ENCODE assay signal across 19 mouse cellular contexts in genomic region chr8:44945577-44945976, GRCm38 (mm10).
"Had no signal": no experiment of that assay in that cellular context is flagged by ENCODE, and none has a peak within 500 bp of the region (broad histone marks: within the 10 kb centered on the region; RNA-seq: fewer than 3 reads in every experiment).

No protein-coding gene starts in this region.

- H3K27me3 ChIP-seq: lung, embryonic 15.5 days; midbrain, embryonic 12.5 days; neural tube, embryonic 13.5 days; neural tube, embryonic 15.5 days had no signal

- H3K9ac ChIP-seq: liver, embryonic 12.5 days; liver, embryonic 14.5 days; lung, embryonic 15.5 days; midbrain, embryonic 12.5 days; neural tube, embryonic 13.5 days; neural tube, embryonic 15.5 days had no signal

- H3K27ac ChIP-seq: liver, embryonic 12.5 days; liver, embryonic 14.5 days; lung, embryonic 15.5 days; midbrain, embryonic 10.5 days; midbrain, embryonic 12.5 days; neural tube, embryonic 13.5 days; neural tube, embryonic 15.5 days had no signal

- ATAC-seq: liver, embryonic 12.5 days; midbrain, embryonic 16.5 days had no signal

- H3K4me3 ChIP-seq: liver, embryonic 12.5 days; lung, embryonic 15.5 days; midbrain, embryonic 10.5 days; midbrain, embryonic 12.5 days; myocyte; neural tube, embryonic 13.5 days; neural tube, embryonic 15.5 days had no signal

- H3K4me2 ChIP-seq: liver, embryonic 12.5 days; lung, embryonic 15.5 days; midbrain, embryonic 12.5 days; neural tube, embryonic 13.5 days; neural tube, embryonic 15.5 days had no signal

- DNase-seq: lung, postnatal 14 days; lung, postnatal 4 days; midbrain, embryonic 14.5 days; retina, postnatal 1 day; right cerebral cortex, adult 18-20 months; right cerebral cortex, postnatal 25 days; right cerebral cortex, postnatal 4 days; thymus, adult 2 months; thymus, postnatal 25 days; thymus, postnatal 4 days had no signal

- H3K9me3 ChIP-seq: liver, embryonic 12.5 days; lung, embryonic 15.5 days; midbrain, embryonic 12.5 days; neural tube, embryonic 13.5 days had no signal
